22 mouse cellular contexts compared by ENCODE assay signal in the genomic region with DNA sequence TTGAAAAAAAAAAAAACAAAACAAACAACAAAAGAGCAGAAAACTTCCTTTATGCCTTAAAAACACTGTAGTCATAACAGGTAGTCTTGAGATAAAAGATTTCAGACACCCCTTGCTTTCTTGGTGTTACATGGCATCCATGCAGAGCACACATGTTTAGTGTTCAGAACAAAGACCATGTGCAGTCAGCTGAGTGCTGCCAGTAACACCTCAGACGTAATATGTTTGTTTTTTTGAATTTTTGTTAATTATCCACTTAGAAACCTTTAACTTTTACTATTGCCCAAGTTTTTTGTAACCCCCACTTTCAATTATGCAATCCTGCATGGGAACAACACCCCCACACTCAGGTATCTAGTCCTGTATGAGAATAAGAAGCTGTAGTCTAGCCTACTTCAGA. TPM values are rescaled to one million over a fixed set of nuclear protein-coding genes. Genes with fewer than 3 reads are reported as not detected.
DNase-seq lines count a peak whose midpoint lies in the region; ATAC-seq and TF ChIP-seq lines count a peak whose summit lies in the region.
"Had no signal": no experiment of that assay in that cellular context is flagged by ENCODE, and none has a peak within 500 bp of the region (broad histone marks: within the 10 kb centered on the region; RNA-seq: fewer than 3 reads in every experiment).

No protein-coding gene starts in this region.

- peak; percentile 22; the same call in 1 of the 2 replicates for TF ChIP-seq EP300 in liver, postnatal 0 days (IDR thresholded peaks at IDR 0.05; ENCODE audit: low read depth)

- H3K27ac ChIP-seq in liver, embryonic 15.5 days (replicated peaks), result 0 out of 2 replicates have a peak overlapping the region, but pooled peaks have one; percentile 31
- no peak overlapping the region for H3K27ac ChIP-seq in liver, embryonic 12.5 days
- peak overlapping the region; percentile 86 for H3K27ac ChIP-seq in liver, postnatal 0 days (ENCODE audit: low read depth)
- H3K27ac ChIP-seq: embryonic facial prominence, embryonic 13.5 days; embryonic facial prominence, embryonic 15.5 days; forebrain, embryonic 10.5 days; forebrain, embryonic 12.5 days had no signal

- no peaks in the 10 kb centered on the region for H3K9me3 ChIP-seq in liver, embryonic 15.5 days (replicated peaks)
- no peaks in the 10 kb centered on the region for H3K9me3 ChIP-seq in liver, embryonic 12.5 days (replicated peaks)
- no peaks in the 10 kb centered on the region for H3K9me3 ChIP-seq in liver, postnatal 0 days (ENCODE audit: low read length)
- H3K9me3 ChIP-seq: embryonic facial prominence, embryonic 13.5 days; embryonic facial prominence, embryonic 15.5 days; forebrain, embryonic 10.5 days; forebrain, embryonic 12.5 days had no signal

- H3K27me3 ChIP-seq in liver, embryonic 15.5 days, result no peaks in the 10 kb centered on the region
- H3K27me3 ChIP-seq in liver, embryonic 12.5 days (replicated peaks), result no peaks in the 10 kb centered on the region
- no peaks in the 10 kb centered on the region for H3K27me3 ChIP-seq in liver, postnatal 0 days (ENCODE audit: insufficient read depth, low read length)
- H3K27me3 ChIP-seq: embryonic facial prominence, embryonic 13.5 days; embryonic facial prominence, embryonic 15.5 days; forebrain, embryonic 12.5 days had no signal

- WGBS in liver, embryonic 15.5 days (ENCODE audit: insufficient replicate concordance), result 65% methylated on average over 1 of the region's 1 CpGs
- WGBS in liver, embryonic 12.5 days (ENCODE audit: insufficient replicate concordance), result 61% methylated on average over 1 of the region's 1 CpGs
- 61% methylated on average over 1 of the region's 1 CpGs for WGBS in liver, postnatal 0 days (ENCODE audit: insufficient replicate concordance)

- H3K36me3 ChIP-seq in liver, embryonic 15.5 days (replicated peaks), result no peaks in the 10 kb centered on the region
- H3K36me3 ChIP-seq in liver, embryonic 12.5 days, result no peaks in the 10 kb centered on the region
- H3K36me3 ChIP-seq in liver, postnatal 0 days (replicated peaks; ENCODE audit: insufficient read depth, low read length), result no peaks in the 10 kb centered on the region
- H3K36me3 ChIP-seq: embryonic facial prominence, embryonic 13.5 days; embryonic facial prominence, embryonic 15.5 days; forebrain, embryonic 10.5 days; forebrain, embryonic 12.5 days had no signal

- H3K4me1 ChIP-seq in liver, embryonic 15.5 days (replicated peaks), result peaks cover 10% of the 10 kb centered on the region; the same call in 1 of the 2 replicates
- H3K4me1 ChIP-seq in liver, embryonic 12.5 days, result peaks cover 9% of the 10 kb centered on the region; the same call in 1 of the 2 replicates
- H3K4me1 ChIP-seq in liver, postnatal 0 days (ENCODE audit: insufficient read depth), result peaks cover 4% of the 10 kb centered on the region
- H3K4me1 ChIP-seq: embryonic facial prominence, embryonic 13.5 days; embryonic facial prominence, embryonic 15.5 days had no signal

- no peak overlapping the region for H3K9ac ChIP-seq in liver, embryonic 15.5 days
- H3K9ac ChIP-seq in liver, embryonic 12.5 days, result no peak overlapping the region
- H3K9ac ChIP-seq in liver, postnatal 0 days (replicated peaks), result no peak overlapping the region
- H3K9ac ChIP-seq: embryonic facial prominence, embryonic 13.5 days; embryonic facial prominence, embryonic 15.5 days; forebrain, embryonic 12.5 days had no signal

- TF ChIP-seq CTCF in liver, postnatal 0 days (IDR thresholded peaks at IDR 0.05; ENCODE audit: low read depth), result no peak

- no peak overlapping the region for H3K4me3 ChIP-seq in liver, embryonic 15.5 days (replicated peaks)
- H3K4me3 ChIP-seq in liver, embryonic 12.5 days, result no peak overlapping the region
- no peak overlapping the region for H3K4me3 ChIP-seq in liver, postnatal 0 days (ENCODE audit: low read depth, low read length)
- H3K4me3 ChIP-seq: embryonic facial prominence, embryonic 13.5 days; embryonic facial prominence, embryonic 15.5 days; erythroblast, embryonic 14.5 days; forebrain, embryonic 10.5 days; forebrain, embryonic 12.5 days had no signal

- no peak overlapping the region for H3K4me2 ChIP-seq in liver, embryonic 15.5 days
- no peak overlapping the region for H3K4me2 ChIP-seq in liver, embryonic 12.5 days
- 0 out of 2 replicates have a peak overlapping the region, but pooled peaks have one; percentile 30 for H3K4me2 ChIP-seq in liver, postnatal 0 days (ENCODE audit: low read depth, low read length)
- H3K4me2 ChIP-seq: embryonic facial prominence, embryonic 13.5 days; embryonic facial prominence, embryonic 15.5 days; forebrain, embryonic 12.5 days had no signal

- ATAC-seq in liver, embryonic 15.5 days (ENCODE audit: insufficient read depth), result peak; percentile 40; the same call in 1 of the 2 replicates
- ATAC-seq in liver, embryonic 12.5 days, result no peak
- peak; percentile 90 for ATAC-seq in liver, postnatal 0 days
- ATAC-seq: forebrain, embryonic 14.5 days had no signal

- peak; percentile 30 for DNase-seq in kidney, adult 9 months
- no peak for DNase-seq in kidney, adult 8-10 months
- DNase-seq in liver, postnatal 0 days, result no peak
- no peak for DNase-seq in layer of hippocampus, postnatal 14 days (ENCODE audit: low spot score in 2 of 2)
- DNase-seq: adrenal gland, adult 2 months; adrenal gland, postnatal 10 days; adrenal gland, postnatal 25 days; cerebellum, adult 11 months; cerebellum, adult 18-20 months; cerebellum, adult 8-10 months; cerebellum, adult 9-11 months; cerebellum, postnatal 14 days; cerebellum, postnatal 36 days; embryo, embryonic 11 days had no signal

RNA-seq across cellular contexts. Expression of a gene that starts 42.6 kb away (rescaled TPM):
- 6.6 TPM in 2 replicates for polyA plus RNA-seq in liver, embryonic 15.5 days (2015; fragmentation: Nextera tagmentation; extraction: Ambion mirVana)
- 8.8 and 10.4 TPM in 2 replicates for polyA plus RNA-seq in liver, embryonic 12.5 days (2016; fragmentation: Nextera tagmentation; extraction: Ambion mirVana)
- 4.7 and 5.0 TPM in 2 replicates for polyA plus RNA-seq in liver, postnatal 0 days (2015; fragmentation: Nextera tagmentation; extraction: Ambion mirVana)
- total RNA-seq in layer of hippocampus, postnatal 14 days (2021), result 10 to 100 TPM in 1 of 2 experiments, 1 to 10 TPM in 1; 8.9 to 12.5 TPM
